Mouse (Mus musculus) lung, embryonic 15.5 days (tissue): ENCODE results near the gene Hlcs. TPM values are rescaled to one million over a fixed set of nuclear protein-coding genes. Genes with fewer than 3 reads are reported as not detected.
A peak's percentile ranks its signal among the peaks of the same experiment; 100 is the strongest.

Experiments
- ATAC-seq: fragments of 200-750 bp; cut with Nextera tagmentation; 2 replicates; pipeline ENCODE4 v1.8.0; 2017; ENCODE audit warnings: moderate number of reproducible peaks, borderline replicate concordance; ENCODE audit not compliant: low FRiP score, low TSS enrichment; ENCODE audit errors: extremely low read depth
- H3K27ac ChIP-seq: fragments of 300-500 bp; sonication (generic); 2 replicates; pipeline ENCODE4 v1.5.1; 2015; ENCODE audit warnings: moderate library complexity, mild to moderate bottlenecking, inconsistent platforms
- H3K27me3 ChIP-seq: fragments of 300-500 bp; sonication (generic); 2 replicates; pipeline ENCODE4 v1.6.1; 2015; ENCODE audit warnings: inconsistent platforms
- H3K36me3 ChIP-seq: fragments of 300-500 bp; sonication (generic); 2 replicates; pipeline ENCODE4 v1.6.1; 2015; ENCODE audit warnings: inconsistent platforms
- H3K4me1 ChIP-seq: fragments of 300-500 bp; sonication (generic); 2 replicates; pipeline ENCODE4 v1.6.1; 2015; ENCODE audit warnings: inconsistent platforms
- H3K4me2 ChIP-seq: fragments of 300-500 bp; sonication (generic); 2 replicates; pipeline ENCODE4 v1.6.1; 2015; ENCODE audit warnings: inconsistent platforms, mild to moderate bottlenecking, moderate library complexity
- H3K4me3 ChIP-seq: fragments of 300-500 bp; sonication (generic); 2 replicates; pipeline ENCODE4 v1.5.1; 2015; ENCODE audit warnings: mild to moderate bottlenecking, inconsistent platforms
- H3K9ac ChIP-seq: fragments of 300-500 bp; sonication (generic); 2 replicates; pipeline ENCODE4 v1.6.1; 2015; ENCODE audit warnings: inconsistent platforms
- H3K9me3 ChIP-seq: fragments of 300-500 bp; sonication (generic); 2 replicates; pipeline ENCODE4 v1.6.1; 2016; ENCODE audit warnings: inconsistent platforms
- WGBS: fragments of 180-500 bp; shearing (Covaris S2); methylation state at CpG from one replicate; pipeline ENCODE4 v1.1.7; 2015; 5-methylcytosine and 5-hydroxymethylcytosine counted together
- polyA plus RNA-seq: library from polyadenylated mRNA; unstranded; fragments of >200 nt; fragmentation: Nextera tagmentation; extraction: Ambion mirVana; gene quantifications from 2 replicates; pipeline ENCODE4 v1.2.1, GENCODE M21; 2015

Gene Hlcs
- polyA plus RNA-seq, 1 experiment from 2014 or later: 9.1 TPM

DNA sequence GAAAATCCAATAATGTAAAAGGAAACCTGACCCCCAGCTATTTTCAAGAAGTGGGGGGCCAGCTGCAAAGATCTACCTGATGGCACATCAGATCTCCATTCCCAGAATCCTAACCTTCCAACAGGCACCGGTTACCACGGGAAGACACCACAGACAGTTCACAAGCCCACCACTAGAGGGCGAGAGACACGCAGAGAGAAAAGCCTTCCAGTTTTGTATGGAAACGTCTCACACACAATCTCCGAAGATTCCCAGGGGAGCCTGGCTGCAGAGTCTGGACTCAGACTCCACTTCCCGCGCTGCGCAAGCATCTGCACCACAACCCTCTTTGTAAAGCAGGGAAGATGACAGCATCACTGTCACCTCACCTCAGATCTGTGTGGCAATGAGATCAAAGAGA lies 43.7 kb downstream of the Hlcs start:
- peaks cover 3% of the 10 kb centered on the region; the same call in 1 of the 2 replicates for H3K4me1 ChIP-seq
- peak; percentile 4; the same call in 1 of the 2 replicates for ATAC-seq
- 3% methylated on average over 9 of the region's 9 CpGs for WGBS
- H3K27ac ChIP-seq: no peak overlapping the region
- no peaks in the 10 kb centered on the region for H3K27me3 ChIP-seq
- H3K36me3 ChIP-seq: no peaks in the 10 kb centered on the region
- H3K9ac ChIP-seq: peak overlapping the region; percentile 29; the same call in 1 of the 2 replicates
- peak overlapping the region; percentile 45 for H3K4me2 ChIP-seq
- H3K9me3 ChIP-seq: no peaks in the 10 kb centered on the region
- no peak overlapping the region for H3K4me3 ChIP-seq

DNA sequence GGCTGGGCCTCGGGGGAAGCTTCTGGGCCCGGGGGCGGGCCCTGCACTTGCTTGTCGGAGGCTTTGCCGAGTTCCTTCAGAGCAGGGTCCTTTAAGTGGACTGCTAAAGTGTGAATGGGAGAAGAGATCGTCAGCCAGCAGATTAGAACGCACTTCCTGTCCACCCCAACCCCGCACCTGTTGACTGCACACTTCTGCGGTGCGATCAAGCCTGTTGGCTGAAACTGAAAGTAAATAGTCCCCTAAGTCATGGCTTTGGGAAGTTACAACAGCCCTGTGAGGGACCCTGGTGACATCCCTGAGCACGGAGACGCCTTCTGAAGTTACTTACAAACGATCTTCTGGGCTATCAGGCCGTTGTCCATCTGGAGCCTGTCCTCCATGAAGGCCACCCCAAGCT lies 45.2 kb downstream of the Hlcs start:
- H3K4me1 ChIP-seq: peaks cover 3% of the 10 kb centered on the region; the same call in 1 of the 2 replicates
- H3K36me3 ChIP-seq: no peaks in the 10 kb centered on the region
- no peaks in the 10 kb centered on the region for H3K27me3 ChIP-seq
- H3K27ac ChIP-seq: no peak overlapping the region
- ATAC-seq: no peak
- no peak overlapping the region for H3K4me3 ChIP-seq
- no peaks in the 10 kb centered on the region for H3K9me3 ChIP-seq
- no peak overlapping the region for H3K4me2 ChIP-seq
- H3K9ac ChIP-seq: no peak overlapping the region
- 78% methylated on average over 14 of the region's 14 CpGs for WGBS

DNA sequence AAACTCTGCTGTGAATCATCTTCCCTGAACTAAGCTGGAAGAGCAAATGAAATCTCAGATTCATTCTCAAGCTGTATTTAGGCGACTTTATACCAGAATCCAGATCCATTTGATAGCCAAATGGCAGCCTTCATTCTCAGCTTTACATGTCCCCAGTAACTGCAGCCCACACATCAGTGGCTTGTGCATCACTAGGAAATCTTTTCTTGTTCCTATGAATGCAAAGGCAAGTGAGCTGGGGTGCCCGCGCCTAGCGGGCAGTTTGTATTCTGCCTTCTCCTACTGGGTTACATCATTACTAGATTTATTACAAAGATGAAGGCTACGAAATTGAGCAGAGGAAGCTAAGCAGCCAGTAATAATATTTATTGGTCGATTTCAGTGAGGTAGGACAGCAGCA lies 48.8 kb downstream of the Hlcs start:
- H3K4me2 ChIP-seq: peak overlapping the region; percentile 34
- no peaks in the 10 kb centered on the region for H3K27me3 ChIP-seq
- H3K4me1 ChIP-seq: peaks cover 3% of the 10 kb centered on the region; the same call in 1 of the 2 replicates
- no peak overlapping the region for H3K9ac ChIP-seq
- no peak for ATAC-seq
- no peak overlapping the region for H3K4me3 ChIP-seq
- WGBS: 65% methylated on average over 6 of the region's 6 CpGs
- H3K9me3 ChIP-seq: no peaks in the 10 kb centered on the region
- no peaks in the 10 kb centered on the region for H3K36me3 ChIP-seq
- no peak overlapping the region; the same call in 1 of the 2 replicates for H3K27ac ChIP-seq

DNA sequence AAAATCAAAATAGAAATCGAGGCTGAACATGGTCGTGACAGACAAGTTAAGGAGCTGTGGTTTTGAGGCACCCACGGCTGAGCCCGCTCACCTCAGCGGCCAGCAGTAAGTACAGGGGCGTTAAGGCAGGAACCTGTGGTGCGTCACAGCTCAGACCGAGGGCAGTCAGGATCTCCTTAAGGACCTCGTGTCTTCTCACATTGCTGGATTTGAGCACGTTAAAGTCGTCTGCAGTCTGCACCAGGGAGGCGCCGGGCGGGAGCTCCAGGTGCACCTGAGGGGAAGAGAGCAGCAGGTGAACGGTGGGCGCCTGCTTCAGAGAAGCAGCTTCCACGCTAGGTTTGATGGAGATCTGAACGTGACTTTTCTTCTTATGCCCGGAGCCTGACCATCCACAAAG lies 50.9 kb downstream of the Hlcs start:
- H3K9me3 ChIP-seq: no peaks in the 10 kb centered on the region
- 86% methylated on average over 19 of the region's 19 CpGs for WGBS

DNA sequence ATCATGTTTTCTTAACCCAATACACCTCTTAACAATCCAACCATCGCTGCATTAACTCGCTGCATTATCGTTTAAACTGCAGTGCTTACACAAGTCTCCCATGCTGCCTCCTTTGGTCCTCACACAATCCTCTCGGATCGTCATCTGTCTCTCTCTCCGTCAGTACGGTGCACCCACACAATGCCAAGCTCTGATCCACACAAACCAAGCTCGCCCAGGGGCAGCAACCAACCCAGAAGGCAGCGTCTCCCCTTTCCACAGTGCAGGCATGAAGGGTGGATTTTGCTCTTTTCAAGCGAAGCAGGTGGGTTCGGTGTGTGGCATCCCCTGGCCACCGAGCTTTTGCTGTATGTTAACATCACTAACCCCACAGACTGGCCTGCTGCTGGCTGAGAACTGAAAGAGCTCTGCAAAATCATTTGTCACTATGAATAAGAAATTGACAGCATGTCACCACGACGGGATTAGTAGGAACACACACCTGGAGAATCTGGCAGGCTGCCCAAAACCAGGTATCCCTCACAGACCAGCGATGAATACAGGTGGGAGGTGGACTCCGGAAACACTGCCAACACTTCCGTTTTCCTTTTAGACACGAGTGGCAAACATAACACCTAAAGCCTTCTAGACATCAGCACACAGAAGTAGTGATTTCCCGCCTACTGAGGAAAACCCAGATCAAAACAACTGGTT lies 52.3 kb downstream of the Hlcs start:
- no peaks in the 10 kb centered on the region for H3K9me3 ChIP-seq
- 79% methylated on average over 19 of the region's 19 CpGs for WGBS
- no peaks in the 10 kb centered on the region for H3K27me3 ChIP-seq
- H3K27ac ChIP-seq: no peak overlapping the region
- no peak overlapping the region for H3K4me2 ChIP-seq
- H3K36me3 ChIP-seq: no peaks in the 10 kb centered on the region
- ATAC-seq: no peak
- peaks cover 3% of the 10 kb centered on the region; the same call in 1 of the 2 replicates for H3K4me1 ChIP-seq
- no peak overlapping the region for H3K9ac ChIP-seq
- H3K4me3 ChIP-seq: no peak overlapping the region

More for the DNA sequence above, 50.9 kb downstream of the Hlcs start:
- no peak overlapping the region for H3K27ac ChIP-seq
- H3K36me3 ChIP-seq: no peaks in the 10 kb centered on the region
- no peak overlapping the region for H3K9ac ChIP-seq
- no peaks in the 10 kb centered on the region for H3K27me3 ChIP-seq
- H3K4me2 ChIP-seq: no peak overlapping the region
- H3K4me3 ChIP-seq: no peak overlapping the region
- H3K4me1 ChIP-seq: peaks cover 3% of the 10 kb centered on the region; the same call in 1 of the 2 replicates
- no peak for ATAC-seq

DNA sequence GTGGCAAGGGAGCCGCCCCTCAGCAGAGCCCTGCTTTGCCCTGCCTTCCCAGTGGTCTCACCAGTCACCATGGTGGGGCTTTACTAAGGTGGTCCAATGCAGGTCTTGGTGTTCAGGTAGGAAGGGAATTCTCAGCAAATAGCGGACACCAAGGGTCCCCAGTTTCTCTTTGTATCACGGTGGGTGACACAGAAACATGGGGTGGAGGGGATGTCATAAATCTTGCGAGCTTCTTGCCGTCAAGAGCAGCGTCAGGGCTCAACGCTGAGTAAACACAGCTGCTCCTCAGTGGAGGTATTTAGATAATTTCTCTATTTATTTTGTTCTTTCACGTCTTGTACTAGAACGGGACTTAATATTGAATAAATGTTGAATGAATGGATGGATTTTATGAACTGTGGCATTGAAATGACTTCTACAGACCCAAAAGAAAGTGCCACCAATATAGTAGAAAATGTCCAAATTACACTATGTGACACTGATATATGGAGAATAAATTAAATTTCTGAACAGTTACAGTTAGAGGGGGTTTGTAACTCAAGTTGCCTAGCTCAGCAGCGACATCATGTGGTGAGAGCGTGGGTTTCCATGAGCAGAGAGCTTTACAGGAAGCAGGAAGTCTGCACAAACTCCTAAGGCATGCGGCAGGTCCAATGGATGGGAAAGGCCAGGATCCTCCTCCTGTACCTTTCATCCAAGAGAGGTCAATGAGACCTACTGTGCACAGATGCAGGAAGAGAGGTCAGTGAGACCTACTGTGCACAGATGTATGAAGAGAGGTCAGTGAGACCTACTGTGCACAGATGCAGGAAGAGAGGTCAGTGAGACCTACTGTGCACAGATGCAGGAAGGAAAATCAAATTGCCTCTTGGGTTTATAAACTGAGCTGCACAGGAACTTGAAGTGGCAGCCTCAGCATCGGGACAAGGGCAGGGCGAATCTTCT lies 54.7 kb downstream of the Hlcs start:
- H3K4me1 ChIP-seq: no peaks in the 10 kb centered on the region
- H3K27ac ChIP-seq: no peak overlapping the region
- H3K4me3 ChIP-seq: no peak overlapping the region
- no peaks in the 10 kb centered on the region for H3K36me3 ChIP-seq
- WGBS: 31% methylated on average over 14 of the region's 14 CpGs
- H3K27me3 ChIP-seq: no peaks in the 10 kb centered on the region
- H3K9me3 ChIP-seq: no peaks in the 10 kb centered on the region
- H3K4me2 ChIP-seq: no peak overlapping the region
- no peak overlapping the region for H3K9ac ChIP-seq
- peak; percentile 65; the same call in 1 of the 2 replicates for ATAC-seq

DNA sequence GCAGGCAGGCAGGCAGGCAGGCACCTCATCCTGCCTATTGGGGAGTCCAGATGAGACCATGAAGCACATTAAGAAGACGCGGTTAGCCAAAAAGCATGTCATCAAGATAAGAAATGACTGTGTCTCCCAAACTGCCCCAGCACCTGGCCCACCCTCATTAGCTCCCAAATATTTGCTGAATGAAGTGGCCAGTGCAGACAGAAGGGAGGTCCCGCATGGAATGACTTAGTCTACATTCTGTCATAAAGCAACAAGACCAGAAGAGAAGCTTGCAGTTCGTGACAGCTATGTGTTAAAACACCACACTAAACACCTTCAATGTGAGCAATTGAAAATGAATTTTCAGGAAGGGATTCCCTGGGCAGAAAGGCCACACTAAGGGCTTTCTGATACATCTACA lies 57.8 kb downstream of the Hlcs start:
- H3K36me3 ChIP-seq: no peaks in the 10 kb centered on the region
- no peak overlapping the region for H3K4me2 ChIP-seq
- H3K27me3 ChIP-seq: no peaks in the 10 kb centered on the region
- no peak overlapping the region for H3K4me3 ChIP-seq
- no peak overlapping the region for H3K27ac ChIP-seq
- H3K9me3 ChIP-seq: no peaks in the 10 kb centered on the region
- WGBS: 71% methylated on average over 4 of the region's 4 CpGs
- H3K4me1 ChIP-seq: no peaks in the 10 kb centered on the region
- no peak overlapping the region for H3K9ac ChIP-seq
- ATAC-seq: no peak

DNA sequence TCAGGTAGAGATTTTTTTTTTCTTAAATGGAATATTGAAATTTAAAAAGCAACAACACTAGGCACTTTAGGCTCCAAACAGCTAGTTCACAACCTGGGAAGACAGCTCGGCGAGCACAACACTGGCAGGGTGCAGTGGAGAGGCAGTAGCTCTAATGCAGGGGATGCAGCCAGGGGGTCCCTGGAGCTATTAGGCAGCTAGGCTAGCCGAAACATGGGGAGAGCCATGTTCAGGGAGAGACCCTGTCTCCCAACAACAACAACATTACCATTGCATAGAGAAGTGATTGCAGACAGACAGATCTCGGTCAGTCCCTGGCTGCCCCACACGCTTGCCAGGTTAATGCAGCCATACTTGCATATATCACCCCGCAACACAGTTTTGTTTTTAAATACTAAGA lies 58.3 kb downstream of the Hlcs start:
- Histone ChIP-seq H3K27me3 (no peaks in the 10 kb centered on the region), H3K36me3 (no peaks in the 10 kb centered on the region), H3K27ac (no peak overlapping the region), H3K4me1 (0 out of 2 replicates have a peak, but pooled peaks cover 5% of the 10 kb centered on the region), H3K4me3 (no peak overlapping the region), H3K9me3 (no peaks in the 10 kb centered on the region), H3K9ac (no peak overlapping the region), H3K4me2 (no peak overlapping the region)
- WGBS: 91% methylated on average over 6 of the region's 6 CpGs
- ATAC-seq: no peak

DNA sequence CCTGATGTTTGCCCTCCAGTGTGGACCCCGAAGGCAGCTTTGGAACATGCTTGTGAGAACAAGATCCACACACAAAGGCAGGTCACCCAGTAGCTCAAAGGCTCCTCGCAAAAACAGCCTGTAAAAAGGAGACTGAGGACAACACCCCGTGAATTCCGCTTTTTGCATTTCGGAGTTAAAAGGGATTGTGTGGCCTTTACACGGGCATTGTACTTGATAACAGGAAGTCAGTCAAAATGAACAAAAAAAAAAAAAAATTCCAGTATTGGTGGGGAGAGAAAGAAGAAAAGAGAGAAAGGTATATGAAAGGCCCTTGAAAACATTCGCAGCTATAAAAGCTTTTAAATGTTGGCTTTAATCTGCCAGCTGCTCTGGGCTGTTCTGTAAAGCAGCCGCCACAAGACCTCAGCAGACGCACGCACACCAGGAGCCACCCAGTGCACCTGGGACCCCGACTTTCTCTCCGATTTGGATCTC lies 58.9 kb downstream of the Hlcs start:
- no peak overlapping the region for H3K27ac ChIP-seq

DNA sequence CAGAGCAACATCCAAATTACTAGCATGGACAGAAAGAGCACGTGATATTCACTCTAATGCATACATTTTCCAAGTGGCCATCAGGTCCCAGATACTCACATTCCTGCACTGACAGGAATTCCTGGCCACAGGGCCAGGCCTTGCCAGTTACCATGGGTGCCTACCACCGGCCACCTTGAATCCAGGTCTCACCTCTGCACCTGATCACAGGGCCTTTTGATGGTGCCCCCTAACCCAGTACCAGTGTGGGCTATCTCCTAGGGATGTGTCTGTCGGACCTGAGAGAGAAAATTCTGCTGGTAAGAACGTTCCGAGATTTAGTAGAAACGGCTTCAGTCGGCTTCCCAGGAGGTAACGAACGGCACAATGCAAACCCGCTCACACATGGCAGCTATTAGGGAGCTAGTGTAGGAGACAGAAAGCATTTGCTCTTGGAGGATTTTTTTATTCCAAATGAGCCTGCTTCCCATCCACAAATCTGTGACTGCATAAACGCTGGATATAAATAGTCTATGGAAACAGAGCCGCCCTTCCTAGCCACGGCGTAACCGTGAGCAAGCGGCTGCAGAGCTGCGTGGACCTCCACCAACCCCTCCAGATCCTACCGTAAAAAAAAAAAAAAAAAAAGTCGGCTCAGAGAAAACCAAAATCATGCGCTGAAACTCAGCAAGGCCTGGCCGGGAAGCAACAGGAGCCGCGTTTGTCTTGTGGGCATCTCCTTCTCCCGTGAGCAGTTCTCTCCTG lies 59.5 kb downstream of the Hlcs start:
- no peaks in the 10 kb centered on the region for H3K27me3 ChIP-seq
- H3K27ac ChIP-seq: no peak overlapping the region
- no peaks in the 10 kb centered on the region for H3K36me3 ChIP-seq
- peaks cover 11% of the 10 kb centered on the region; the same call in 1 of the 2 replicates for H3K4me1 ChIP-seq
- 60% methylated on average over 24 of the region's 24 CpGs for WGBS
- no peak overlapping the region for H3K4me2 ChIP-seq
- ATAC-seq: no peak
- no peaks in the 10 kb centered on the region for H3K9me3 ChIP-seq
- H3K4me3 ChIP-seq: no peak overlapping the region
- H3K9ac ChIP-seq: no peak overlapping the region

More for the DNA sequence above, 58.9 kb downstream of the Hlcs start:
- Histone ChIP-seq H3K9ac (no peak overlapping the region), H3K27me3 (no peaks in the 10 kb centered on the region), H3K4me1 (peaks cover 11% of the 10 kb centered on the region; the same call in 1 of the 2 replicates), H3K36me3 (no peaks in the 10 kb centered on the region), H3K9me3 (no peaks in the 10 kb centered on the region), H3K4me2 (no peak overlapping the region), H3K4me3 (no peak overlapping the region)
- 69% methylated on average over 12 of the region's 12 CpGs for WGBS
- no peak for ATAC-seq

DNA sequence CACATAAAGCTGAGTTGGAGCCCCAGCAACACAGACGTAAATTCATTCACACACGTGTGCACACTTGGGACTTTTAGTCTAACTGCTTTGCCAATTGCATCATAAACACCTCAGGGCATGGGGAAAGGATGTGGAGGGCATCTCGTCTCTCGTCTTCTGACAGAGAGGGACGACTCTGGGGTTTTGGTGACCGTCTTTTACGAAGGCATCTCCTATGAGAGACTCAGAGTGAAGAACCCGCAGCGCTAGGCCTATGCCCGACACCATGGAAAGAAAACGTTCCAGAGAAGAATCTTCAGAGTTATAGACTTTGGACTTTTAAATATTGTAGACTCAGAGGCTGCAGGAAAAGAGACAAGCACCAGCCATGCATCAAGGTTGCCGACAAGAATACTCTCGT lies 61.6 kb downstream of the Hlcs start:
- Histone ChIP-seq H3K4me1 (peaks cover 11% of the 10 kb centered on the region; the same call in 1 of the 2 replicates), H3K27ac (no peak overlapping the region), H3K36me3 (no peaks in the 10 kb centered on the region), H3K4me3 (no peak overlapping the region), H3K9me3 (no peaks in the 10 kb centered on the region), H3K27me3 (no peaks in the 10 kb centered on the region), H3K9ac (no peak overlapping the region), H3K4me2 (no peak overlapping the region)
- ATAC-seq: no peak
- WGBS: 88% methylated on average over 13 of the region's 13 CpGs
